Mouse (Mus musculus): ENCODE results near the gene Akt3. TPM values are rescaled to one million over a fixed set of nuclear protein-coding genes. Genes with fewer than 3 reads are reported as not detected.

Akt3 gene
- polyA plus RNA-seq, 1 experiment from 2014 or later, result 12.0 TPM

DNA sequence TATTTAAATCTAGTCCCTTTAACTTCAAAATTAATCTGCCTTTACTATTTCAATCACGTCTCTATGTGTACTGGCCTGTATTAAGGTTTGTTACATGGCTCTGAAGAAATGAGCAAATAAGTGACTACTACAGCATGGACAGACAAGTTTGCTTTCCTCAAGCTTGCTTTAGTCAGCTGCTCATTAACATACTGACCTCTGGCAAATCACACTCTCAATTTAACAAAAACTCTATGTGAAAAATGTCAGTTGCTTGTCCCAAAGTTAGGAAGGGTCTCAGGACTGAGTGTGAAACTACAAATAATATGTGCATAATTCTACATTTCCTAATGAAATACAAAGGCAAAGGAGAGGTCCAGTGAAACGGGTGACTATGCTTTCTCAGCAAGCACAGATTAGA is 109.3 kb downstream of the Akt3 start:
- Histone ChIP-seq H3K27ac (no peak overlapping the region), H3K36me3 (ENCODE audit: inconsistent target) (no peaks in the 10 kb centered on the region), H3K4me3 (ENCODE audit: inconsistent target) (no peak overlapping the region), H3K79me2 (ENCODE audit: inconsistent target) (no peaks in the 10 kb centered on the region)
- 92% methylated on average over 2 of the region's 2 CpGs for WGBS (ENCODE audit: missing documents)

GRCm38 (mm10) chr1:177141468-177141867 is 116.5 kb downstream of the Akt3 start:
- no peak overlapping the region for H3K27ac ChIP-seq
- no peaks in the 10 kb centered on the region for H3K36me3 ChIP-seq (ENCODE audit: inconsistent target)
- 83% methylated on average over 2 of the region's 2 CpGs for WGBS (ENCODE audit: missing documents)

DNA sequence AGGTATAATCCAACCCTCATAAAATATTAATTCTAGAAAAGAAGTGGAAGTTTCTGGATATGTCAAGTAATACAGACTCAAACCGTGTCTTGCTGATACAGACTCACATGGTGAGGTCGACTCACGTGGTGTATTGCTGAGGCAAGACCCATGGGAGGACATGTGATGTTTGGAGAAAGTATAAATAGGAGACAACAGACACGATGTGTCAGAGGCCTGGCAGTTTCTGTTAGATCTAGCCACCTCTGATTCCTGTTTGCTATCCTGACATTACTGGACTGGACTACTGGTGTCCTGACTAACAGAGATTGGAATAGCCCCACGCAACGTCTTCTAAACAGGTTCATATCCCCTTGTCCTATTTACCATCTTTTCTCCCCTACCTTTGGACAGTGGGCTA is 118.4 kb downstream of the Akt3 start:
- no peak overlapping the region for H3K4me3 ChIP-seq (ENCODE audit: inconsistent target)
- H3K79me2 ChIP-seq (ENCODE audit: inconsistent target), result no peaks in the 10 kb centered on the region
- 67% methylated on average over 6 of the region's 6 CpGs for WGBS (ENCODE audit: missing documents)
- H3K27ac ChIP-seq, result peak overlapping the region; percentile 21
- H3K36me3 ChIP-seq (ENCODE audit: inconsistent target), result no peaks in the 10 kb centered on the region

More at GRCm38 (mm10) chr1:177141468-177141867, 116.5 kb downstream of the Akt3 start:
- Histone ChIP-seq H3K4me3 (ENCODE audit: inconsistent target) (no peak overlapping the region), H3K79me2 (ENCODE audit: inconsistent target) (no peaks in the 10 kb centered on the region)

DNA sequence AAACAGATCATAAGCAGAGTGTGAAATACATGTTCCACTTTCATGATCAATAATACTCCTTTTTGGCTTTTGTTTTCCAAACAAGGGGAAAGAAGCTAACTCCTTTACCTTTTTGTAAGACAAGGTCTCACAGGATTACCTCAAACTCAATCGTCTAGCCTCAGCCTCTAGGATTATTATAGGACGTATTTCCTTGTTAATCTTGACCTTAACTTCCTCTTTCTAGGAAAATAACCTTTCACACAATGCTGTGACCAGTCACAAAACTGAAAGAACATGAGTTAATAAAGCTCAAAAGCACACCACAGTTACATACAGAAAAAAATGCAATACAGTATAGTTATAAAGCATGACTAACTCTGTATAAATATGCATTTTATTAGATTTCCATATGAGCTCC is 126.5 kb downstream of the Akt3 start:
- Histone ChIP-seq H3K27ac (no peak overlapping the region), H3K79me2 (ENCODE audit: inconsistent target) (no peaks in the 10 kb centered on the region), H3K4me3 (ENCODE audit: inconsistent target) (no peak overlapping the region), H3K36me3 (ENCODE audit: inconsistent target) (no peaks in the 10 kb centered on the region)
- 12% methylated on average over 2 of the region's 2 CpGs for WGBS (ENCODE audit: missing documents)

GRCm38 (mm10) chr1:177126674-177127073 is 131.3 kb downstream of the Akt3 start:
- Histone ChIP-seq H3K27ac (no peak overlapping the region), H3K79me2 (ENCODE audit: inconsistent target) (no peaks in the 10 kb centered on the region), H3K36me3 (ENCODE audit: inconsistent target) (no peaks in the 10 kb centered on the region), H3K4me3 (ENCODE audit: inconsistent target) (no peak overlapping the region)
- WGBS (ENCODE audit: missing documents), result 94% methylated on average over 8 of the region's 8 CpGs

- Histone ChIP-seq H3K4me3 (ENCODE audit: inconsistent target) (no peak overlapping the region), H3K79me2 (ENCODE audit: inconsistent target) (no peaks in the 10 kb centered on the region), H3K36me3 (ENCODE audit: inconsistent target) (no peaks in the 10 kb centered on the region), H3K27ac (no peak overlapping the region)
- 100% methylated on average over 2 of the region's 2 CpGs for WGBS (ENCODE audit: missing documents)
Measured at GRCm38 (mm10) chr1:177110665-177111271, 147.2 kb downstream of the Akt3 start.

DNA sequence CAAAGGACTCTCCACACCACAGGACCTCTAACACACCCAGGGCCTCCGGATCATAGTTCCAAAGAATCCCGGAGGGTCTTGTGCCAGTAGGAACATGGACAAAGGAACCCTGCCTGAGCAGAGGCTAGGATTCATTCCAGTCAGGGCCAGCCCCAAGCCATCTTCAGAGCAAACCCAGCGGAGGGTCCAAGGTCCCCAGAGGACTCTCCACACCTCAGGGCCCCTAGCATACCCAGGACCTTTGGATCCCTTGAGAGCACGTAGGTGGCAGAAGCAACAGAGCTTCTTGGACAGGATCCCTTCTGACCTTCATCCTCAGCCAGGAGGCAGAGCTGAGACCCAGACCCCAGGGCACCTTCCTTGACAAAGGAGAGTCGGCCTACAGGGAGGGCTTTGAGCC is 167.5 kb downstream of the Akt3 start:
- Histone ChIP-seq H3K4me3 (ENCODE audit: inconsistent target) (no peak overlapping the region), H3K36me3 (ENCODE audit: inconsistent target) (no peaks in the 10 kb centered on the region), H3K27ac (no peak overlapping the region), H3K79me2 (ENCODE audit: inconsistent target) (no peaks in the 10 kb centered on the region)
- WGBS (ENCODE audit: missing documents), result 98% methylated on average over 5 of the region's 5 CpGs

DNA sequence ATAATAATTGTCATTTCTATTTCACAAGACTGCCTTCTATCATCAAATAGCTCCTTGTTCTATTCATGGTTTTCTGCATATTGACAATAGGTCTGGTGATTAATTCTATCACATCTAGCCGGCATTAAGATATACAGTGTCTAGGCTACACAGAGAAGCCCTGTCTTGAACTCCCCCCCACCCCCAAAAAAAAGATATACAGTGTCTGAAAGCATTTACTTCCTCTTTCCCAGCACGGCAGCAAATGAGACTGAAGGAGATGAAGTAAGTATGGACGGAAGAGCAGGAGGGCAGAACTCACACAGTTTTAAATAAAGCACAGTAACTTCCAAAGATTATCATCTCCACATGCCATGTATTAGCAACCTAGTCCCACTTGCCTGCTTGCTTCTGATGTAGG is 168.5 kb downstream of the Akt3 start:
- Histone ChIP-seq H3K36me3 (ENCODE audit: inconsistent target) (no peaks in the 10 kb centered on the region), H3K79me2 (ENCODE audit: inconsistent target) (no peaks in the 10 kb centered on the region), H3K4me3 (ENCODE audit: inconsistent target) (no peak overlapping the region), H3K27ac (no peak overlapping the region)
- WGBS (ENCODE audit: missing documents), result 10% methylated on average over 3 of the region's 3 CpGs

DNA sequence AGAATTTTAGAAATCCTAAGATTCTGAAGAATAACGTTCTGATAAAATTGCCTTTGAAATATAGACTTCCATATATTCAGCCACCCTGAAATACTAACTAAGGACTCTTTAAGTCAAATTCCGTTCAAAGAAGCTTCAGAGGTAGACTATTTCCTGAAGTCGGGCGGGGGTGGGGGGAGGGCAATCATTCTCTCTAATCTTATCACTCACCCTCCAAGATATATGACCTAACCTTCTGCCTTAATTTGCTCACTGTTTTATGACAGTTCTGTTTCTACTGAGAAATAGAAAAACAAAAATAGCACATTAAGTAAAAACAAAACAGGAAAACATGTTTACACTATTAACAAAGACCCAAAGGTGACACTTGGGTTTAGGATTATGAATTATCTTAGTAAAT is 169.0 kb downstream of the Akt3 start:
- Histone ChIP-seq H3K36me3 (ENCODE audit: inconsistent target) (no peaks in the 10 kb centered on the region), H3K27ac (no peak overlapping the region), H3K79me2 (ENCODE audit: inconsistent target) (no peaks in the 10 kb centered on the region), H3K4me3 (ENCODE audit: inconsistent target) (no peak overlapping the region)
- WGBS (ENCODE audit: missing documents), result 96% methylated on average over 4 of the region's 4 CpGs

DNA sequence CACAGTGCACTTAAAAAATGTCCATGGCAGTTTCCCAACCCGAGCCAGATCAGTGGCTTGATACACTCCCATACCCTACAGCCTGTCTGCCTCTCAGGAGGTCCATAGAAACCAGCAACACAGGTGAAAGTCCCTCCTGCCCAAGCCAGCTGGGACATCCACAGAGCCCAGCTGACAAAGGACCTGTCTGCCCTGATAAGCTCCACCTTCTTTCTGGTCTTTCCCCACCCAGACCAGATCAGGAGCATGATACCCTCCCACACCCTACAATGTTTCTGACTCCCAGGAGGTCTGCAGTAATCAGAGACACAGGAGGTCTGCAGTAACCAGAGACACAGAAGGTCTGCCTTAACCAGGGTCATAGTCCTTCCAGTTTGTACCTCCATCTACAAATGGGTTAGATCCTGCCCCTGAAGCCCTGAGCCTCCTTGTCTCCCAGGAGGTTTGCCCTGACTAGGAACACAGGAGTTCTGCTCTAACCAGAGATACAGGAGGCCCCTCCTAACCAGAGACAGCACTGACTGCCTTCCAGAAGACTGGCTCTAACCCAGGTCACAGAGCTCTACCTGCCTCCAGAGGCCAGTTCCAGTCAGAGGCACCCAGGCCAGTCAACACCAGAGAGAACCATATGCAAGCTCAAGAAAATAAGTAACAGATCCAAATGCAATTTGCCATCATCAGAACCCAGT is 175.9 kb downstream of the Akt3 start:
- Histone ChIP-seq H3K4me3 (ENCODE audit: inconsistent target) (no peak overlapping the region), H3K27ac (no peak overlapping the region), H3K79me2 (ENCODE audit: inconsistent target) (no peaks in the 10 kb centered on the region), H3K36me3 (ENCODE audit: inconsistent target) (no peaks in the 10 kb centered on the region)
- 100% methylated on average over 1 of the region's 1 CpGs for WGBS (ENCODE audit: missing documents)

GRCm38 (mm10) chr1:177069161-177069560 is 188.8 kb downstream of the Akt3 start:
- no peak overlapping the region for H3K4me3 ChIP-seq (ENCODE audit: inconsistent target)
- H3K27ac ChIP-seq, result no peak overlapping the region
- WGBS (ENCODE audit: missing documents), result 81% methylated on average over 2 of the region's 2 CpGs
- no peaks in the 10 kb centered on the region for H3K79me2 ChIP-seq (ENCODE audit: inconsistent target)
- no peaks in the 10 kb centered on the region for H3K36me3 ChIP-seq (ENCODE audit: inconsistent target)

DNA sequence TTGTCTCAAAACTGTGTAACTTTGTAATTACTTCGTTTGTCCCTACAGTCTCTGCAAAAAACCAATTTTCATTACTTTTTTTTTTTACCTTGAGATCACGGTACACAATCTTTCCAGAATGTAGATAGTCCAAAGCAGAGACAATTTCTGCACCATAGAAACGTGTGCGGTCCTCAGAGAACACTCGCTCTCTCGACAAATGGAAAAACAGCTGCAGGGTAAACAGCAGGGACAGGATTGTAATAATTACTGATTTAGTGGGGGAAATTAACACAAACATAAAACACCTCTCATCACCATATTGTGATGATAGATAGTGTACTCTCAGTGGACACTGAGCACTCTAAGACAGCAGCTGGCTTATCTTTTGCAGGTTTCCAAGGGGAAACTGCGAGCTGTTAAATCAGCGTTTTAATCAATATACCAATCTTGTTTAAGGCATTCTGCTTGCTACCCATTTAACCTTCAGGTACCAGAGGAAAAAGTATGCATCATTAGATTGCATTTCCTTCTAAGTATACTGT is 190.8 kb downstream of the Akt3 start:
- 96% methylated on average over 8 of the region's 8 CpGs for WGBS (ENCODE audit: missing documents)
- Histone ChIP-seq H3K27ac (no peak overlapping the region), H3K36me3 (ENCODE audit: inconsistent target) (no peaks in the 10 kb centered on the region), H3K4me3 (ENCODE audit: inconsistent target) (no peak overlapping the region), H3K79me2 (ENCODE audit: inconsistent target) (no peaks in the 10 kb centered on the region)

- no peak overlapping the region for H3K4me3 ChIP-seq (ENCODE audit: inconsistent target)
- no peak overlapping the region for H3K27ac ChIP-seq
- no peaks in the 10 kb centered on the region for H3K36me3 ChIP-seq (ENCODE audit: inconsistent target)
- no peaks in the 10 kb centered on the region for H3K79me2 ChIP-seq (ENCODE audit: inconsistent target)
Measured at GRCm38 (mm10) chr1:177065732-177066131, 192.3 kb downstream of the Akt3 start.

GRCm38 (mm10) chr1:177061761-177062160 is 196.2 kb downstream of the Akt3 start:
- no peaks in the 10 kb centered on the region for H3K79me2 ChIP-seq (ENCODE audit: inconsistent target)
- no peak overlapping the region for H3K27ac ChIP-seq
- no peaks in the 10 kb centered on the region for H3K36me3 ChIP-seq (ENCODE audit: inconsistent target)
- 97% methylated on average over 2 of the region's 2 CpGs for WGBS (ENCODE audit: missing documents)
- no peak overlapping the region for H3K4me3 ChIP-seq (ENCODE audit: inconsistent target)

GRCm38 (mm10) chr1:177054891-177055290 is 203.1 kb downstream of the Akt3 start:
- WGBS (ENCODE audit: missing documents), result 100% methylated on average over 2 of the region's 2 CpGs
- Histone ChIP-seq H3K27ac (no peak overlapping the region), H3K79me2 (ENCODE audit: inconsistent target) (no peaks in the 10 kb centered on the region), H3K4me3 (ENCODE audit: inconsistent target) (no peak overlapping the region), H3K36me3 (ENCODE audit: inconsistent target) (no peaks in the 10 kb centered on the region)
